In genomic region chr19:25598626-25599025, GRCm38 (mm10) we compare ENCODE assay signal across 29 mouse cellular contexts. TPM values are rescaled to one million over a fixed set of nuclear protein-coding genes. Genes with fewer than 3 reads are reported as not detected.
A peak's percentile ranks its signal among the peaks of the same experiment; 100 is the strongest.
DNase-seq lines count a peak whose midpoint lies in the region; ATAC-seq and TF ChIP-seq lines count a peak whose summit lies in the region.
"Had no signal": no experiment of that assay in that cellular context is flagged by ENCODE, and none has a peak within 500 bp of the region (broad histone marks: within the 10 kb centered on the region; RNA-seq: fewer than 3 reads in every experiment).

No protein-coding gene starts in this region.

- no peak for DNase-seq in forebrain, embryonic 10.5 days (ENCODE audit: extremely low spot score, low spot score)
- DNase-seq in forebrain, postnatal 0 days, result no peak
- DNase-seq in forebrain, embryonic 14.5 days (ENCODE audit: low spot score), result peak; percentile 90
- peak; percentile 50 for DNase-seq in retina, postnatal 1 day
- DNase-seq in cerebellum, postnatal 4 days (ENCODE audit: low spot score in 2 of 2), result no peak
- DNase-seq in layer of hippocampus, adult 11-12 months (ENCODE audit: low spot score), result no peak
- DNase-seq: adrenal gland, postnatal 10 days; cerebellum, adult 11 months; cerebellum, adult 9-10 months; cerebellum, postnatal 36 days; heart, postnatal 14 days; kidney, adult 18-20 months; kidney, postnatal 25 days; layer of hippocampus, postnatal 36 days; left cerebral cortex, postnatal 4 days; liver, postnatal 0 days; lung, postnatal 4 days; thymus, adult 2 months; thymus, postnatal 36 days had no signal

- no peaks in the 10 kb centered on the region for H3K36me3 ChIP-seq in forebrain, embryonic 10.5 days (replicated peaks)
- no peaks in the 10 kb centered on the region for H3K36me3 ChIP-seq in forebrain, postnatal 0 days (ENCODE audit: insufficient read depth)
- H3K36me3 ChIP-seq in embryonic facial prominence, embryonic 15.5 days, result no peaks in the 10 kb centered on the region
- no peaks in the 10 kb centered on the region for H3K36me3 ChIP-seq in forebrain, embryonic 14.5 days (ENCODE audit: control insufficient read depth, insufficient read depth, low read length)
- H3K36me3 ChIP-seq: kidney, embryonic 15.5 days; liver, embryonic 12.5 days had no signal

- no peak overlapping the region; the same call in 1 of the 2 replicates for H3K4me3 ChIP-seq in forebrain, embryonic 10.5 days
- H3K4me3 ChIP-seq in forebrain, postnatal 0 days (ENCODE audit: low read depth, low read length), result no peak overlapping the region
- no peak overlapping the region for H3K4me3 ChIP-seq in embryonic facial prominence, embryonic 15.5 days (replicated peaks)
- H3K4me3 ChIP-seq in forebrain, embryonic 14.5 days (ENCODE audit: low read depth, low read length), result no peak overlapping the region
- H3K4me3 ChIP-seq: kidney, embryonic 15.5 days; layer of hippocampus, adult 2 months; liver, embryonic 12.5 days had no signal

- H3K27ac ChIP-seq in forebrain, embryonic 10.5 days, result peak overlapping the region; percentile 56; the same call in 1 of the 2 replicates
- no peak overlapping the region for H3K27ac ChIP-seq in forebrain, postnatal 0 days (ENCODE audit: low read depth, low read length)
- no peak overlapping the region for H3K27ac ChIP-seq in embryonic facial prominence, embryonic 15.5 days (replicated peaks)
- no peak overlapping the region for H3K27ac ChIP-seq in forebrain, embryonic 14.5 days (ENCODE audit: low read depth, low read length)
- H3K27ac ChIP-seq: kidney, embryonic 15.5 days; layer of hippocampus, adult 2 months; liver, embryonic 12.5 days had no signal

- H3K27me3 ChIP-seq in forebrain, embryonic 10.5 days (ENCODE audit: poor library complexity, severe bottlenecking), result peaks cover 87% of the 10 kb centered on the region
- H3K27me3 ChIP-seq in forebrain, postnatal 0 days (ENCODE audit: insufficient read depth, low read length), result peaks cover 56% of the 10 kb centered on the region
- peaks cover 70% of the 10 kb centered on the region for H3K27me3 ChIP-seq in embryonic facial prominence, embryonic 15.5 days
- H3K27me3 ChIP-seq in forebrain, embryonic 14.5 days (replicated peaks; ENCODE audit: control insufficient read depth, insufficient read depth, low read length), result peaks cover 33% of the 10 kb centered on the region

- H3K4me2 ChIP-seq in forebrain, postnatal 0 days (ENCODE audit: low read depth), result no peak overlapping the region
- no peak overlapping the region for H3K4me2 ChIP-seq in embryonic facial prominence, embryonic 15.5 days (replicated peaks)
- H3K4me2 ChIP-seq in forebrain, embryonic 14.5 days (ENCODE audit: low read length), result 0 out of 2 replicates have a peak overlapping the region, but pooled peaks have one; percentile 10
- H3K4me2 ChIP-seq: kidney, embryonic 15.5 days; liver, embryonic 12.5 days had no signal

- H3K4me1 ChIP-seq in forebrain, embryonic 10.5 days, result peaks cover 73% of the 10 kb centered on the region
- no peaks in the 10 kb centered on the region for H3K4me1 ChIP-seq in forebrain, postnatal 0 days (ENCODE audit: insufficient read depth)
- H3K4me1 ChIP-seq in embryonic facial prominence, embryonic 15.5 days, result no peaks in the 10 kb centered on the region
- no peaks in the 10 kb centered on the region for H3K4me1 ChIP-seq in forebrain, embryonic 14.5 days (ENCODE audit: control insufficient read depth, insufficient read depth, low read length)
- H3K4me1 ChIP-seq: liver, embryonic 12.5 days had no signal

- no peak for ATAC-seq in forebrain, postnatal 0 days
- ATAC-seq in embryonic facial prominence, embryonic 15.5 days (ENCODE audit: insufficient number of reproducible peaks, low FRiP score, low TSS enrichment, low read depth), result 0 out of 2 replicates have a peak, but pooled peaks have one; percentile 57
- peak; percentile 90 for ATAC-seq in forebrain, embryonic 14.5 days
- ATAC-seq: hindbrain, embryonic 16.5 days; liver, embryonic 12.5 days; liver, postnatal 0 days; Patski had no signal

- H3K9ac ChIP-seq in forebrain, postnatal 0 days, result no peak overlapping the region
- no peak overlapping the region for H3K9ac ChIP-seq in embryonic facial prominence, embryonic 15.5 days
- no peak overlapping the region for H3K9ac ChIP-seq in forebrain, embryonic 14.5 days (ENCODE audit: low read length)
- H3K9ac ChIP-seq: kidney, embryonic 15.5 days; liver, embryonic 12.5 days; liver, postnatal 0 days had no signal

- H3K9me3 ChIP-seq in forebrain, embryonic 10.5 days, result no peaks in the 10 kb centered on the region
- H3K9me3 ChIP-seq in forebrain, postnatal 0 days (ENCODE audit: low read length), result no peaks in the 10 kb centered on the region
- no peaks in the 10 kb centered on the region for H3K9me3 ChIP-seq in embryonic facial prominence, embryonic 15.5 days (replicated peaks)
- no peaks in the 10 kb centered on the region for H3K9me3 ChIP-seq in forebrain, embryonic 14.5 days (replicated peaks; ENCODE audit: control insufficient read depth, low read length)
- H3K9me3 ChIP-seq: kidney, embryonic 15.5 days; liver, embryonic 12.5 days had no signal

- no peak for TF ChIP-seq CTCF in forebrain, postnatal 0 days (IDR thresholded peaks at IDR 0.05; ENCODE audit: low read depth)

- 3% methylated on average over 4 of the region's 4 CpGs for WGBS in forebrain, embryonic 10.5 days
- 2% methylated on average over 4 of the region's 4 CpGs for WGBS in forebrain, postnatal 0 days
- 2% methylated on average over 4 of the region's 4 CpGs for WGBS in embryonic facial prominence, embryonic 15.5 days
- WGBS in forebrain, embryonic 14.5 days, result under 1% methylated on average over 4 of the region's 4 CpGs

RNA-seq across cellular contexts. Expression of gene Dmrt3, which starts 11.5 kb away (rescaled TPM):
- 11.0 and 13.4 TPM in 2 replicates for polyA plus RNA-seq in forebrain, embryonic 10.5 days (2016; fragmentation: Nextera tagmentation; extraction: Ambion mirVana)
- 1.5 and 1.8 TPM in 2 replicates for total RNA-seq in forebrain, postnatal 0 days (2014; rRNA removed)
- polyA plus RNA-seq in forebrain, postnatal 0 days (2015; fragmentation: Nextera tagmentation; extraction: Ambion mirVana), result 1.5 and 2.1 TPM in 2 replicates
- 2.8 and 4.2 TPM in 2 replicates for polyA plus RNA-seq in embryonic facial prominence, embryonic 15.5 days (2015; fragmentation: Nextera tagmentation; extraction: Ambion mirVana)
- 3.6 and 5.0 TPM in 2 replicates for polyA plus RNA-seq in forebrain, embryonic 14.5 days (2014; fragmentation: Nextera tagmentation; extraction: Ambion mirVana)
- total RNA-seq: adrenal gland, postnatal 10 days; gastrocnemius, adult 8-10 months; heart, adult 8-10 months; heart, postnatal 14 days; MEL had no signal
- polyA plus RNA-seq: gonadal fat pad, adult 2 months; kidney, embryonic 15.5 days; liver, embryonic 12.5 days; liver, postnatal 0 days; Patski had no signal

Comparison
In these comparisons a context has a peak if more than half of its experiments do, and no peak if none do; other contexts are left out.
1. DNase-seq: peak in forebrain, embryonic 14.5 days (single experiment) and retina, postnatal 1 day (single experiment); none in forebrain, embryonic 10.5 days (single experiment), forebrain, postnatal 0 days (single experiment), cerebellum, postnatal 4 days (0 of 2) and layer of hippocampus, adult 11-12 months (single experiment).